27 mouse cellular contexts compared by ENCODE assay signal in the genomic region with DNA sequence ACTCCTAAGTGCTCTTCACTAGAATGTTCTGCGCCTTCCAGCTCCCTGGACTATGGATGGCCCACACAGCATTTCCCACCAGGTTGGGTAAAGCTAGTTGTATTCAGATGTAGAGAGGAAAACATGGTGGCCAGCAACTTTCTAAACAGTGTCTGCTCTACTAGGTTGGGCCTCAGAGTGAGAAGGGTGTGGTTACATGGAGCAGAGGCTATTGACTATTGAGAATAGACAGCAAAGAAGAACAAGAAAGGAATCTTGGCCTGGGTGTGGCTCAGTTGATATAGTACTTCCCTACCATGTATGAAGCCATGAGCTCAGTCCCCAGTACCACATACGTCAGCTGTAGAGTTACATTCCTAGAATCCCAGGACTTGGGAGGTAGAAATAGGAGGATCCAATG. TPM values are rescaled to one million over a fixed set of nuclear protein-coding genes. Genes with fewer than 3 reads are reported as not detected.
DNase-seq lines count a peak whose midpoint lies in the region; ATAC-seq and TF ChIP-seq lines count a peak whose summit lies in the region.
"Had no signal": no experiment of that assay in that cellular context is flagged by ENCODE, and none has a peak within 500 bp of the region (broad histone marks: within the 10 kb centered on the region; RNA-seq: fewer than 3 reads in every experiment).

No protein-coding gene starts in this region.

- H3K9me3 ChIP-seq in embryonic facial prominence, embryonic 14.5 days (ENCODE audit: control insufficient read depth, low read length), result no peaks in the 10 kb centered on the region
- no peaks in the 10 kb centered on the region for H3K9me3 ChIP-seq in embryonic facial prominence, embryonic 10.5 days
- H3K9me3 ChIP-seq in intestine, embryonic 16.5 days (ENCODE audit: control insufficient read depth, low read length), result no peaks in the 10 kb centered on the region
- H3K9me3 ChIP-seq in stomach, embryonic 14.5 days (ENCODE audit: control insufficient read depth, low read depth, low read length), result no peaks in the 10 kb centered on the region
- H3K9me3 ChIP-seq in stomach, postnatal 0 days (ENCODE audit: control insufficient read depth, low read length), result no peaks in the 10 kb centered on the region
- H3K9me3 ChIP-seq: embryonic facial prominence, embryonic 15.5 days; forebrain, embryonic 12.5 days; forebrain, embryonic 15.5 days; heart, embryonic 13.5 days had no signal

- TF ChIP-seq EP300 in stomach, postnatal 0 days (optimal IDR thresholded peaks at IDR 0.05), result no peak

- 0 out of 2 replicates have a peak, but pooled peaks have one; percentile 9 for ATAC-seq in embryonic facial prominence, embryonic 14.5 days (ENCODE audit: low read depth)
- peak; percentile 54 for ATAC-seq in intestine, embryonic 16.5 days
- no peak for ATAC-seq in stomach, embryonic 14.5 days (ENCODE audit: insufficient number of reproducible peaks, insufficient read depth, low FRiP score, low read depth)
- ATAC-seq in stomach, postnatal 0 days (ENCODE audit: low FRiP score, low TSS enrichment), result peak; percentile 51; the same call in 1 of the 2 replicates
- ATAC-seq: forebrain, embryonic 15.5 days; hindbrain, postnatal 0 days; inflammation-experienced regulatory T-cells, adult 6 months; Patski had no signal

- DNase-seq in embryonic facial prominence, embryonic 14.5 days (ENCODE audit: low spot score), result no peak
- DNase-seq in embryonic facial prominence, embryonic 10.5 days (ENCODE audit: low spot score), result no peak
- no peak for DNase-seq in stomach, postnatal 0 days (ENCODE audit: low spot score)
- no peak for DNase-seq in natural killer cell, adult 2 months (ENCODE audit: low spot score in 2 of 2)
- no peak for DNase-seq in cerebellum, adult 8-10 months
- no peak for DNase-seq in spleen, adult 12 weeks (ENCODE audit: low spot score)
- DNase-seq: adrenal gland, adult 2 months; adrenal gland, postnatal 14 days; cerebellum, adult 11 months; cerebellum, adult 2 months; cerebellum, postnatal 10 days; cerebellum, postnatal 36 days; embryo, embryonic 11 days; gastrocnemius, postnatal 14 days; heart, adult 18-20 months; heart, postnatal 14 days; heart, postnatal 4 days had no signal

- H3K27ac ChIP-seq in embryonic facial prominence, embryonic 14.5 days (replicated peaks; ENCODE audit: low read depth, low read length), result no peak overlapping the region
- no peak overlapping the region for H3K27ac ChIP-seq in embryonic facial prominence, embryonic 10.5 days (replicated peaks)
- H3K27ac ChIP-seq in intestine, embryonic 16.5 days (ENCODE audit: low read length), result peak overlapping the region; percentile 51; the same call in 1 of the 2 replicates
- 0 out of 2 replicates have a peak overlapping the region, but pooled peaks have one; percentile 22 for H3K27ac ChIP-seq in stomach, embryonic 14.5 days (ENCODE audit: low read length)
- peak overlapping the region; percentile 65; the same call in 1 of the 2 replicates for H3K27ac ChIP-seq in stomach, postnatal 0 days (replicated peaks)
- H3K27ac ChIP-seq: embryonic facial prominence, embryonic 15.5 days; forebrain, embryonic 12.5 days; forebrain, embryonic 15.5 days; heart, embryonic 13.5 days; hindbrain, embryonic 14.5 days; hindbrain, postnatal 0 days had no signal

- H3K9ac ChIP-seq in embryonic facial prominence, embryonic 14.5 days (ENCODE audit: low read depth, low read length), result no peak overlapping the region
- H3K9ac ChIP-seq in intestine, embryonic 16.5 days (ENCODE audit: low read depth, low read length), result no peak overlapping the region
- no peak overlapping the region for H3K9ac ChIP-seq in stomach, embryonic 14.5 days (replicated peaks; ENCODE audit: low read depth, low read length)
- no peak overlapping the region for H3K9ac ChIP-seq in stomach, postnatal 0 days (ENCODE audit: low read length)
- H3K9ac ChIP-seq: embryonic facial prominence, embryonic 15.5 days; forebrain, embryonic 12.5 days; forebrain, embryonic 15.5 days; heart, embryonic 13.5 days; hindbrain, embryonic 14.5 days had no signal

- no peaks in the 10 kb centered on the region for H3K27me3 ChIP-seq in embryonic facial prominence, embryonic 14.5 days (replicated peaks; ENCODE audit: control insufficient read depth, insufficient read depth, low read length)
- H3K27me3 ChIP-seq in embryonic facial prominence, embryonic 10.5 days (replicated peaks; ENCODE audit: low read depth, poor library complexity, severe bottlenecking), result no peaks in the 10 kb centered on the region
- no peaks in the 10 kb centered on the region for H3K27me3 ChIP-seq in intestine, embryonic 16.5 days (replicated peaks; ENCODE audit: control insufficient read depth, insufficient read depth, low read length)
- no peaks in the 10 kb centered on the region for H3K27me3 ChIP-seq in stomach, embryonic 14.5 days (ENCODE audit: control insufficient read depth, insufficient read depth, low read length)
- no peaks in the 10 kb centered on the region for H3K27me3 ChIP-seq in stomach, postnatal 0 days (ENCODE audit: control insufficient read depth, insufficient read depth, low read length)
- H3K27me3 ChIP-seq: embryonic facial prominence, embryonic 15.5 days; forebrain, embryonic 12.5 days; forebrain, embryonic 15.5 days; heart, embryonic 13.5 days; Patski had no signal

- TF ChIP-seq CTCF in stomach, postnatal 0 days (IDR thresholded peaks at IDR 0.05; ENCODE audit: low read depth), result no peak

- H3K4me1 ChIP-seq in embryonic facial prominence, embryonic 14.5 days (ENCODE audit: control insufficient read depth, insufficient read depth, low read length), result no peaks in the 10 kb centered on the region
- no peaks in the 10 kb centered on the region for H3K4me1 ChIP-seq in embryonic facial prominence, embryonic 10.5 days
- no peaks in the 10 kb centered on the region for H3K4me1 ChIP-seq in intestine, embryonic 16.5 days (ENCODE audit: control insufficient read depth, insufficient read depth, low read length)
- no peaks in the 10 kb centered on the region for H3K4me1 ChIP-seq in stomach, embryonic 14.5 days (ENCODE audit: control insufficient read depth, insufficient read depth, low read length)
- no peaks in the 10 kb centered on the region for H3K4me1 ChIP-seq in stomach, postnatal 0 days (replicated peaks; ENCODE audit: control insufficient read depth, insufficient read depth)
- H3K4me1 ChIP-seq: embryonic facial prominence, embryonic 15.5 days; forebrain, embryonic 12.5 days; forebrain, embryonic 15.5 days; heart, embryonic 13.5 days had no signal

- H3K4me3 ChIP-seq in embryonic facial prominence, embryonic 14.5 days (ENCODE audit: low read depth, low read length), result no peak overlapping the region
- H3K4me3 ChIP-seq in embryonic facial prominence, embryonic 10.5 days, result no peak overlapping the region
- no peak overlapping the region for H3K4me3 ChIP-seq in intestine, embryonic 16.5 days (ENCODE audit: low read length)
- H3K4me3 ChIP-seq in stomach, embryonic 14.5 days (ENCODE audit: low read depth, low read length), result no peak overlapping the region
- no peak overlapping the region for H3K4me3 ChIP-seq in stomach, postnatal 0 days (ENCODE audit: low read depth, low read length)
- H3K4me3 ChIP-seq: embryonic facial prominence, embryonic 15.5 days; forebrain, embryonic 12.5 days; forebrain, embryonic 15.5 days; heart, embryonic 13.5 days had no signal

- H3K4me2 ChIP-seq in embryonic facial prominence, embryonic 14.5 days (ENCODE audit: low read depth, low read length), result no peak overlapping the region
- H3K4me2 ChIP-seq in intestine, embryonic 16.5 days (ENCODE audit: low read depth, low read length), result no peak overlapping the region
- H3K4me2 ChIP-seq in stomach, embryonic 14.5 days (replicated peaks; ENCODE audit: low read depth, low read length), result no peak overlapping the region
- H3K4me2 ChIP-seq in stomach, postnatal 0 days (replicated peaks; ENCODE audit: low read depth), result no peak overlapping the region
- H3K4me2 ChIP-seq: embryonic facial prominence, embryonic 15.5 days; forebrain, embryonic 12.5 days; forebrain, embryonic 15.5 days; heart, embryonic 13.5 days; hindbrain, embryonic 14.5 days had no signal

- peaks cover 30% of the 10 kb centered on the region; the same call in 1 of the 2 replicates for H3K36me3 ChIP-seq in embryonic facial prominence, embryonic 14.5 days (ENCODE audit: control insufficient read depth, insufficient read depth, low read length)
- peaks cover 19% of the 10 kb centered on the region for H3K36me3 ChIP-seq in embryonic facial prominence, embryonic 10.5 days (replicated peaks)
- no peaks in the 10 kb centered on the region; the same call in 1 of the 2 replicates for H3K36me3 ChIP-seq in intestine, embryonic 16.5 days (ENCODE audit: control insufficient read depth, insufficient read depth, low read length)
- H3K36me3 ChIP-seq in stomach, embryonic 14.5 days (ENCODE audit: control insufficient read depth, insufficient read depth, low read length), result no peaks in the 10 kb centered on the region; the same call in 1 of the 2 replicates
- H3K36me3 ChIP-seq in stomach, postnatal 0 days (ENCODE audit: control insufficient read depth, insufficient read depth, low read length), result peaks cover 2% of the 10 kb centered on the region; the same call in 1 of the 2 replicates

- WGBS in embryonic facial prominence, embryonic 14.5 days, result 93% methylated on average over 2 of the region's 2 CpGs
- WGBS in embryonic facial prominence, embryonic 10.5 days, result 92% methylated on average over 2 of the region's 2 CpGs
- WGBS in intestine, embryonic 16.5 days, result 88% methylated on average over 2 of the region's 2 CpGs
- WGBS in stomach, embryonic 14.5 days, result 87% methylated on average over 2 of the region's 2 CpGs
- WGBS in stomach, postnatal 0 days, result 73% methylated on average over 2 of the region's 2 CpGs

RNA-seq across cellular contexts. Expression of a gene that starts 24.2 kb away (rescaled TPM):
- 2.6 and 2.7 TPM in 2 replicates for polyA plus RNA-seq in embryonic facial prominence, embryonic 14.5 days (2014; fragmentation: Nextera tagmentation; extraction: Ambion mirVana)
- 1.3 and 1.6 TPM in 2 replicates for polyA plus RNA-seq in embryonic facial prominence, embryonic 10.5 days (2016; fragmentation: Nextera tagmentation; extraction: Ambion mirVana)
- 0.65 and 0.86 TPM in 2 replicates for polyA plus RNA-seq in intestine, embryonic 16.5 days (2015; fragmentation: Nextera tagmentation; extraction: Ambion mirVana)
- polyA plus RNA-seq in stomach, embryonic 14.5 days (2014; fragmentation: Nextera tagmentation; extraction: Ambion mirVana), result 2.4 and 3.3 TPM in 2 replicates
- 1.6 and 1.7 TPM in 2 replicates for polyA plus RNA-seq in stomach, postnatal 0 days (2015; fragmentation: Nextera tagmentation; extraction: Ambion mirVana)

RNA-seq across cellular contexts. Expression of a gene that starts 40.7 kb away (rescaled TPM):
- 6.9 and 7.0 TPM in 2 replicates for polyA plus RNA-seq in embryonic facial prominence, embryonic 14.5 days (2014; fragmentation: Nextera tagmentation; extraction: Ambion mirVana)
- polyA plus RNA-seq in embryonic facial prominence, embryonic 10.5 days (2016; fragmentation: Nextera tagmentation; extraction: Ambion mirVana), result 6.3 and 6.8 TPM in 2 replicates
- 3.3 and 3.5 TPM in 2 replicates for polyA plus RNA-seq in intestine, embryonic 16.5 days (2015; fragmentation: Nextera tagmentation; extraction: Ambion mirVana)
- 13.3 and 13.8 TPM in 2 replicates for polyA plus RNA-seq in stomach, embryonic 14.5 days (2014; fragmentation: Nextera tagmentation; extraction: Ambion mirVana)
- 2.5 and 2.8 TPM in 2 replicates for polyA plus RNA-seq in stomach, postnatal 0 days (2015; fragmentation: Nextera tagmentation; extraction: Ambion mirVana)

RNA-seq across cellular contexts. Expression of a gene that starts 47.7 kb away (rescaled TPM):
- 28.0 and 32.5 TPM in 2 replicates for polyA plus RNA-seq in embryonic facial prominence, embryonic 14.5 days (2014; fragmentation: Nextera tagmentation; extraction: Ambion mirVana)
- polyA plus RNA-seq in embryonic facial prominence, embryonic 10.5 days (2016; fragmentation: Nextera tagmentation; extraction: Ambion mirVana), result 56.2 and 58.8 TPM in 2 replicates
- polyA plus RNA-seq in intestine, embryonic 16.5 days (2015; fragmentation: Nextera tagmentation; extraction: Ambion mirVana), result 20.8 and 26.5 TPM in 2 replicates
- polyA plus RNA-seq in stomach, embryonic 14.5 days (2014; fragmentation: Nextera tagmentation; extraction: Ambion mirVana), result 41.2 and 49.4 TPM in 2 replicates
- polyA plus RNA-seq in stomach, postnatal 0 days (2015; fragmentation: Nextera tagmentation; extraction: Ambion mirVana), result 5.9 and 8.9 TPM in 2 replicates

Comparison
In these comparisons a context has a peak if more than half of its experiments do, and no peak if none do; other contexts are left out.
1. H3K27ac ChIP-seq: peak in intestine, embryonic 16.5 days (single experiment), stomach, embryonic 14.5 days (single experiment) and stomach, postnatal 0 days (single experiment); none in embryonic facial prominence, embryonic 14.5 days (single experiment) and embryonic facial prominence, embryonic 10.5 days (single experiment).